Mouse (Mus musculus) cerebellum, adult (tissue): Measurements from ENCODE around the gene Nup214.
A peak's percentile ranks its signal among the peaks of the same experiment; 100 is the strongest.

Source experiments
- ATAC-seq: cut with Nextera tagmentation; 2 replicates; pipeline ENCODE4 v1.9.2; 2017; ENCODE audit warnings: mild to moderate bottlenecking, moderate library complexity, mixed read lengths; ENCODE audit not compliant: insufficient number of reproducible peaks, low FRiP score, low TSS enrichment

Nup214 gene

GRCm38 (mm10) chr2:31974141-31974808 lies at the start of gene Nup214:
TSS of gene Nup214 (plus strand) at chr2:31974436.
- peak; percentile 98 for ATAC-seq

- no peak for ATAC-seq
These were observed 49.4 kb upstream of the Nup214 start for GRCm38 (mm10) chr2:31924811-31925210.

GRCm38 (mm10) chr2:31925936-31926335 lies 48.3 kb upstream of the Nup214 start:
- no peak for ATAC-seq

- no peak for ATAC-seq
These were observed 44.6 kb upstream of the Nup214 start for GRCm38 (mm10) chr2:31929664-31930063.

DNA sequence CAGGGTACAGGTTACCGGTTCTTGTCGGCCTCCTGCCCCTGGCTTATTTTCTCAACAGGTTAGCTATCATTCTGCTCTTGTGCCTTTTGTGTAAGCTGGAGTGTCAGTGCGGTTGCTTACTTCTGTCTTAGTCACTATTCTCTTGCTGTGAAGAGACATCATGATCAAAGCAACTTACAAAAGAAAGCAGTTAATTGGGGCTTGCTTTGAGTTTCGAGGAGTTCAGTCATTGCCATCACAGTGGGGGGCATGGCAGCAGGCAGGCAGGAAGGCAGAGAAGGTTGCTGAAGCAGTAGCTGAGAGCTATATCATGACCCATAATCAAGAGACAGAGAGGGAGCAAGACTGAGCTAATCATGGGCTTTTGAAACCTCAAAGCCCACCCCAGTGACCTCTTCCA lies 39.7 kb upstream of the Nup214 start:
- no peak for ATAC-seq

DNA sequence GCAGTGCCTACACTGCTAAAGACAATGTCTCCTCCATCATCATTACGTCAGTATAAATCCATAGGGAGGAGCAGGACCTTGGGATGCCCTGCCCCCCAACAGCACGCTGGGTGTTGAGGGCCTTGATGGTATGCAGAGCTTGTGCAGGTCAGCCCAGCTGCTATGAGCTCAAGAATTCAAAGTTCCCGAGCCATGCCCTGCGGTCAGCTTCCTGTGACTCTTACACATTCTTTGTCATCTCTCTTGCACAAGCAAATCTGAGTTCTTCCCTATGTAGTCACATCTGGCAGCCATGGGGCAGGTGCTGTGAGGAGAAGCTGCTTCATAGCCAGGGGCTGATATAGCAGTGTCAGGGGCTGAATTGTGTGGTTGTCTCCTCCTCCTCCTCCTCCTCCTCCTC lies 39.2 kb upstream of the Nup214 start:
- no peak for ATAC-seq

GRCm38 (mm10) chr2:31938298-31938697 lies 35.9 kb upstream of the Nup214 start:
- ATAC-seq, result no peak

- no peak for ATAC-seq
These were observed 31.2 kb upstream of the Nup214 start for GRCm38 (mm10) chr2:31943011-31943410.

GRCm38 (mm10) chr2:31945580-31945979 lies 28.7 kb upstream of the Nup214 start:
- ATAC-seq, result no peak

- ATAC-seq, result no peak
These were observed 25.8 kb upstream of the Nup214 start for GRCm38 (mm10) chr2:31948392-31948791.

- no peak for ATAC-seq
These were observed 25.4 kb upstream of the Nup214 start for GRCm38 (mm10) chr2:31948801-31949200.

DNA sequence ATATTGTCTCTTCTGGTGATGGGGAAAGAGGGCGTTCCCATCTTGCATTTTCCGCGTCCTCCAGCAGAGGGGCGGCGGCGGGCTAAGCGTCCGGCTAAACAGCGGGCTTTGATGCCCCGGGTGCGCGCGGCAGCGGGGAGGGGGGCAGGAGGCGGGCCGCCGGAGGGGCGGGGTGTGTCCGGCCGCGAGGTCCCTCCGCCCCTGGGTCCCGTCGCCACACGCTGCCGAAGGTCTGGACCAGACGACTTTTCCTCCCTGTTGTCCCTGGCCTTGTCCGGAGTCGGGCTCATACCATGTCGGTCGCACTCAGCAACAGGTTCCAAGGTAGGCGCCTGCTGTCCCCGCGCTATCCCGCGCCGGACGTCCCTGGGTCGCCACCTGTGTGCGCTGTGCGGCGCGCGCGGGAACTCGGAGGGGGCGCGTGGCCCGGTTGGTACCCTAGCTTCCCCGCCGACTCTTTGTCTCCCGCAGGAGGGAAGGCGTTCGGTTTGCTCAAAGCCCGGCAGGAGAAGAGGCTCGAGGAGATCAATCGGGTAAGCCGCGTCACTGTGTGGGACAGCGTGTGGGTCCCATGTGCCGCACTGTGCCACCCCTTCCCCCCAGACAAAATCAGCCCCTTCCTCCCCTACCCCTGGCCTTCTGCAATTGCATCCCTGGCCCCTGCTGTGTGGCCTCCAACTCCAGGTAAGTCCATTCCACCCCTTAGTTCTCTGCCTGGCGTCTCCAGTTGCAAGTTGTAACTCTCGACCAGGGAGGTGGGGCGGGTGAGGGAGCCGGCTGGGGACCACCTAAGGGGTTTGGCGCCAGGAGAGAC lies 24.0 kb upstream of the Nup214 start, which contains the start of gene Aif1l:
Gene Aif1l (plus strand): TSS at position 82 of the 814 bp plus-strand sequence.
- ATAC-seq, result no peak

DNA sequence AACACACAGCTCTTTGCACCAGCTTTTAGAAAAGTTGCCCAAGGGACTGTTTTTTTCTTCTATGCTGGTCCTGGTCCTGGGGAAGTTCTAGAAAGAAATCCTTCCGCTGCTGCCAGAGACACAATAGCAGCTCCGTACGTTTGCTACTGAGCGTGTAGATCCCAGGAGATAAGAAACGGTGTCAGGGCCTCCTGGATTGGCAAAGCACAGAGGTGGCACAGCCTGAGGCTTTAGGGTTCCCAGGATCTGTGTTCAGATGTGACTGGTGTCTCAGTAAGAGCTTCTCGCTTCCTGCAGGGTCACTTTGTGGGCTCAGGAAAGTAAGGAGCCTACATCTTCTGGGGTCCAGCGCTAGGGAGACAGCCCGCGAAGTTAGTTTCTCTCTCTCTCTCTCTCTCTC lies 23.3 kb upstream of the Nup214 start:
- no peak for ATAC-seq

GRCm38 (mm10) chr2:31952236-31952635 lies 22.0 kb upstream of the Nup214 start:
- no peak for ATAC-seq

- no peak for ATAC-seq
These were observed 21.5 kb upstream of the Nup214 start for GRCm38 (mm10) chr2:31952725-31953124.

- ATAC-seq, result no peak
These were observed 20.5 kb upstream of the Nup214 start for GRCm38 (mm10) chr2:31953687-31954086.

DNA sequence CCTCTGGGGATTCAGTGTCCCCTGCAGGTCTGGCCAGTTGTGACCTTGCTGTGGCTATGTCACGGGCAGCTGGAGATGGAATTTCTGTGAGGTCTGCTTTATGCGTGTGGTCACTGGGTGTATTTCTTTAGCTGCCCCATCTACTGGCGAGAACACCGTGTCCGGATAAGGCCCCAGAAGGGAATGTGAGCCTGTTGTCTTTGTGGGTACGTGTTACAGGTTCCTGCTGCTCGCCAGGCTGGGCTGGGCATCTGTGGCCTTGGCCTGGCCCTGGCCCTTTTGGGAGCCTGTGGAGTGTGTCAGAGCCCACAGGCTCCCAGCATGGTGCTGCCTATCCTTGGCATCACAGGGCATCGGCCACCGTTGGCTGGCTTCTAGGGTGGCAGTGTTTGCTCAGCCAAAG lies 19.5 kb upstream of the Nup214 start:
- no peak for ATAC-seq

DNA sequence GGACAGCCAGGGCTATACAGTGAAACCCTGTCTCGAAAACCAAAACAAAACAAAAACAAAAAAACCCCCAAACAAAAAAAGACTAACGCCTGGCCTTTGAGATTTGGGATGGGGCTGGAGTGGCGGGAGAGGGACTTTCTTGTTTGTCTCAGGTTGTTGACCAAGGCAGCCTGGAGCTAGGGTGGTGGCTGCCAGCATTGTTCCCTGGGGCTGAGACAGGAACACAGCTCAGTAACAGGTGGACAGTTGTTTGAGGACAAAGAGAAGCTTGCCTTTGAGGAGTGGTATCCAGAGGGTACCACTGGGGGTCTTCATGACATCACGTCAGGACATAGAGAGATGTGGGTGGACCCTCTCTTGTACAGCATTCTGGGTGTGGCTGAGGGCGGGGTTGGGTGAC lies 18.6 kb upstream of the Nup214 start:
- ATAC-seq, result no peak

GRCm38 (mm10) chr2:31957211-31957610 lies 17.0 kb upstream of the Nup214 start:
- no peak for ATAC-seq

DNA sequence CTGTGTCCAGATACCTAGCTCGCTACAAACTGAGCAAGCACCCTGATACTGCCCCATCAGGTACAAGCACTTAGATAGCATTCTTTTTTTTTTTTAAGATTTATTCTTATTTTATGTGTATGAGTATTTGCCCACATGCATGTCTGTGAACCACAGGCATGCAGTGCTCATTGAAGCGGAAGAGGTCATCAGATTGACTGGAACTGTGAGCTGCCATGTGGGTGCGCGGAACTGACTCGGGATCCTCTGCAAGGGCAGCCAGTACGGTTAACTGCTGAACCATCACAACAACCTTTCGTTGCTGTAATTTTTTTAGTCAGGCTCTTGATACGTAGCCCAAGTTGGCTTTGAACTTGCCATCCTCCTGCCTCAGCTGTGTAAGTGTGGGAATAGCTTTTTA lies 13.2 kb upstream of the Nup214 start:
- ATAC-seq, result no peak

DNA sequence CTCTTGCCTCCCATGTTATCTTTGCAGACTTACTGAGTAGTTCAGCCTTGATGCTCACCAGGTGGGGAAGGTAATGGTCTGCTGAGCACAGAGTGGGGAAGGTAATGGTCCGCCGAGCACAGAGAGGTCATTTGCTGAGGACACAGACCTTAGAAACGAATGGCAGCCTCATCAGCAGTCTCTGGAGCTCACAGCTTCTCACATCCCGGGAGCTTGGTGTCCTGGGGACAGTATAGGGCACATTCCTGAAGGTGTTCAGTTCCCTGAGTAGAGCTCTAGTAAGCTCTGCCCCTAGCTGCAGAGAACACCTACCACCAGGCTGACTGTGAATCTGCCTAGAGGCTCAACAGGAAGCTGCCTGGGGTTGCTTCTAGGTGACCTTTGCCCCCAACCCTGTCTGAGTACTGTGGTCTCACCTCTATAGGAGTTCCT lies 12.4 kb upstream of the Nup214 start:
- no peak for ATAC-seq
